9 mouse cellular contexts compared by ENCODE assay signal in the genomic region with DNA sequence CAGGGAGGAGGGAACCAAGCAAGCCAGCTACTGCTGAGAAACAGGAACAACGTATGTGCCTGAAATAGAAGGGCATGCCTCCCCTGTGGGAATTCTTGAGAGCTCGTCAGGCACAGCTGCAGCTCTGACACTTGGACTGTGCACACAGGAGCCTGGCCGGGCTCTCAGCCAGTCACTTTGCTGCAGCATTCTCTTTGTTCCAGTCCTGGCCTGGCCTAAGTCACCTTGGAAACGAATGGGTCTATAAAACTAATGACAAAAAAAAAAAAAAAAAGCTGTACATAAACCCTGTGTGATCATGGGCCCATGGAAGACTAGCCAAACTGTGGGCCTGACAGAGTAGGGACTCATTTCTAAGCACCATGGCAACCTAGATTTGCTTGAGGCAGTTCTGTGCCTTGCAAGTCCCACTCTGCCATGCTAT. TPM values are rescaled to one million over a fixed set of nuclear protein-coding genes. Genes with fewer than 3 reads are reported as not detected.
DNase-seq lines count a peak whose midpoint lies in the region; ATAC-seq lines count a peak whose summit lies in the region.
"Had no signal": no experiment of that assay in that cellular context is flagged by ENCODE, and none has a peak within 500 bp of the region (broad histone marks: within the 10 kb centered on the region; RNA-seq: fewer than 3 reads in every experiment).

No protein-coding gene starts in this region.

- no peak overlapping the region for H3K4me3 ChIP-seq in forebrain, embryonic 15.5 days
- no peak overlapping the region for H3K4me3 ChIP-seq in hindbrain, embryonic 11.5 days (ENCODE audit: low read depth, low read length)
- no peak overlapping the region for H3K4me3 ChIP-seq in neural tube, embryonic 15.5 days (replicated peaks)
- H3K4me3 ChIP-seq: liver, embryonic 13.5 days had no signal

- H3K9me3 ChIP-seq in forebrain, embryonic 15.5 days: no peaks in the 10 kb centered on the region
- H3K9me3 ChIP-seq in hindbrain, embryonic 11.5 days (ENCODE audit: control insufficient read depth, low read length): no peaks in the 10 kb centered on the region
- no peaks in the 10 kb centered on the region for H3K9me3 ChIP-seq in neural tube, embryonic 15.5 days (replicated peaks)
- H3K9me3 ChIP-seq: liver, embryonic 13.5 days had no signal

- H3K36me3 ChIP-seq in forebrain, embryonic 15.5 days: no peaks in the 10 kb centered on the region
- H3K36me3 ChIP-seq in hindbrain, embryonic 11.5 days (ENCODE audit: control insufficient read depth, insufficient read depth, low read length): no peaks in the 10 kb centered on the region
- H3K36me3 ChIP-seq in neural tube, embryonic 15.5 days: no peaks in the 10 kb centered on the region
- H3K36me3 ChIP-seq: liver, embryonic 13.5 days had no signal

- H3K27ac ChIP-seq in forebrain, embryonic 15.5 days (replicated peaks): peak overlapping the region; percentile 75
- 0 out of 2 replicates have a peak overlapping the region, but pooled peaks have one; percentile 27 for H3K27ac ChIP-seq in hindbrain, embryonic 11.5 days (ENCODE audit: low read depth, low read length)
- H3K27ac ChIP-seq in neural tube, embryonic 15.5 days (replicated peaks): peak overlapping the region; percentile 14
- H3K27ac ChIP-seq: liver, embryonic 13.5 days had no signal

- no peaks in the 10 kb centered on the region for H3K27me3 ChIP-seq in forebrain, embryonic 15.5 days
- no peaks in the 10 kb centered on the region for H3K27me3 ChIP-seq in hindbrain, embryonic 11.5 days (ENCODE audit: control insufficient read depth, insufficient read depth, low read length)
- H3K27me3 ChIP-seq in neural tube, embryonic 15.5 days (replicated peaks): no peaks in the 10 kb centered on the region
- H3K27me3 ChIP-seq: liver, embryonic 13.5 days had no signal

- intact Hi-C loops in left cerebral cortex, postnatal 25 days (cut with DNase I): no loop called here

- WGBS in forebrain, embryonic 15.5 days: 0% methylated on average over 4 of the region's 4 CpGs
- 12% methylated on average over 4 of the region's 4 CpGs for WGBS in hindbrain, embryonic 11.5 days
- WGBS in neural tube, embryonic 15.5 days: 3% methylated on average over 4 of the region's 4 CpGs

- H3K9ac ChIP-seq in forebrain, embryonic 15.5 days (replicated peaks): no peak overlapping the region
- no peak overlapping the region for H3K9ac ChIP-seq in hindbrain, embryonic 11.5 days (ENCODE audit: low read depth, low read length)
- no peak overlapping the region for H3K9ac ChIP-seq in neural tube, embryonic 15.5 days (replicated peaks)
- H3K9ac ChIP-seq: liver, embryonic 13.5 days had no signal

- peak; percentile 68 for DNase-seq in 3134 (ENCODE audit: extremely low read depth, insufficient read length, low spot score)
- DNase-seq in MN1 (ENCODE audit: low spot score): peak; percentile 16
- DNase-seq in hindbrain, embryonic 11.5 days (ENCODE audit: low spot score): peak; percentile 48
- DNase-seq in left cerebral cortex, postnatal 25 days (ENCODE audit: low spot score in 2 of 2): peak; percentile 6 to 60
- no peak for DNase-seq in urinary bladder, postnatal 10 days (ENCODE audit: low spot score)
- DNase-seq in cerebellum, adult 18-20 months: no peak
- DNase-seq: liver, embryonic 13.5 days had no signal

- peak; percentile 88 for ATAC-seq in forebrain, embryonic 15.5 days (replicated peaks)
- ATAC-seq in hindbrain, embryonic 11.5 days (ENCODE audit: low FRiP score): peak; percentile 84
- ATAC-seq in neural tube, embryonic 15.5 days (ENCODE audit: low FRiP score): peak; percentile 86

- H3K4me2 ChIP-seq in forebrain, embryonic 15.5 days (replicated peaks): no peak overlapping the region
- H3K4me2 ChIP-seq in hindbrain, embryonic 11.5 days (replicated peaks; ENCODE audit: low read depth, low read length): no peak overlapping the region
- no peak overlapping the region for H3K4me2 ChIP-seq in neural tube, embryonic 15.5 days
- H3K4me2 ChIP-seq: liver, embryonic 13.5 days had no signal

- H3K4me1 ChIP-seq in forebrain, embryonic 15.5 days: peaks cover 25% of the 10 kb centered on the region
- H3K4me1 ChIP-seq in hindbrain, embryonic 11.5 days (replicated peaks; ENCODE audit: control insufficient read depth, insufficient read depth, low read length): 0 out of 2 replicates have a peak, but pooled peaks cover 3% of the 10 kb centered on the region
- H3K4me1 ChIP-seq in neural tube, embryonic 15.5 days: peaks cover 27% of the 10 kb centered on the region
- H3K4me1 ChIP-seq: liver, embryonic 13.5 days had no signal

RNA-seq across cellular contexts. Expression of gene 1500015O10Rik, which starts 31.8 kb away (rescaled TPM):
- 25.3 and 32.8 TPM in 2 replicates for polyA plus RNA-seq in forebrain, embryonic 15.5 days (2015; fragmentation: Nextera tagmentation; extraction: Ambion mirVana)
- polyA plus RNA-seq in hindbrain, embryonic 11.5 days (2014; fragmentation: Nextera tagmentation; extraction: Ambion mirVana): 5.7 and 6.3 TPM in 2 replicates
- total RNA-seq in left cerebral cortex, postnatal 25 days (2021): 1 to 10 TPM; 3.4 to 7.2 TPM
- polyA plus RNA-seq in neural tube, embryonic 15.5 days (2015; fragmentation: Nextera tagmentation; extraction: Ambion mirVana): 27.2 and 30.5 TPM in 2 replicates

Comparison
In these comparisons a context has a peak if more than half of its experiments do, and no peak if none do; other contexts are left out.
1. DNase-seq: peak in 3134 (single experiment), MN1 (single experiment), hindbrain, embryonic 11.5 days (single experiment) and left cerebral cortex, postnatal 25 days (2 of 2); none in urinary bladder, postnatal 10 days (single experiment) and cerebellum, adult 18-20 months (0 of 2).
2. H3K27ac ChIP-seq: peak in every context shown above with its lines; median percentile 75 in forebrain, embryonic 15.5 days; 27 in hindbrain, embryonic 11.5 days; 14 in neural tube, embryonic 15.5 days.
3. Peak in every context shown above with its lines, with median percentiles within 50 percentile points of each other: ATAC-seq.